Mouse (Mus musculus) spleen, postnatal 10 days (tissue): ENCODE measurements around the gene Ganab.
"Not testable (repeated sequence)": the region's sequence is repeated elsewhere in the genome, so short reads cannot be mapped to it uniquely, and the experiment has no call there.

Source experiments
- DNase-seq, 2 experiments: peaks; one replicate each; pipeline ENCODE4 v3.0.0; 2021 to 2022; ENCODE audit warnings: low spot score in 2 of 2

Gene Ganab

DNA sequence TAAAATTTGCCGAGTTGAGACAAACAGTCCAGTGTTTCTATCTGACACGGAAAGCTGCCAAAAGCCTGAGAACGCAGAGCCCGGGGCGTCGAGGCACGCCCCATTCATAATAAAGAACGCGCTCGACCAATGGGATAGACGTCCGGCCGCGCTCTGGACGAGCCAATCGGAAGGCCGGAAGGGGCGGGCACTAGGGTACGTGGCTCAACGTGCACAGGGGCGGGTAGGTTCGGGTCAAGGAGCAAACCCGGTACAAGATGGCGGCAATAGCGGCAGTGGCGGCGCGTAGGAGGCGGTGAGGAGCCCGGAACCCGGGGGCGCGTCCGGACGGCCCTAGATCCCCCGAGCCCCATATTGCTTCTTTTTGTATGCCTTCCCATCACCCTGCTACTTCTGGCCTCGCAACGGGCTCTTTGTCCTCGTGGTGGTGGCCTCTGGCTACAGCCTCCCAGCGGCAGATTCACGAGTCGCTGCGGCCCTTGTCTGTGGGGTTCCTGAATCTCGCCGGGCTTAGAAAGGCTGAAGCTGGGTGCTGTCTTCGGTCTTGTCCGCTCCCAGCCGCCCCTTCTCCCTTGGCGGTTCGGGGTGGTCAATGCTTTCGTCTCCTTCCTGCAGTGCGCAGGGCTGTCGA is at the start of gene Ganab:
Gene Ganab, plus strand, starts transcription at position 207 of the 631 bp plus-strand sequence.
- DNase-seq, result peak; percentile 89 to 98

DNA sequence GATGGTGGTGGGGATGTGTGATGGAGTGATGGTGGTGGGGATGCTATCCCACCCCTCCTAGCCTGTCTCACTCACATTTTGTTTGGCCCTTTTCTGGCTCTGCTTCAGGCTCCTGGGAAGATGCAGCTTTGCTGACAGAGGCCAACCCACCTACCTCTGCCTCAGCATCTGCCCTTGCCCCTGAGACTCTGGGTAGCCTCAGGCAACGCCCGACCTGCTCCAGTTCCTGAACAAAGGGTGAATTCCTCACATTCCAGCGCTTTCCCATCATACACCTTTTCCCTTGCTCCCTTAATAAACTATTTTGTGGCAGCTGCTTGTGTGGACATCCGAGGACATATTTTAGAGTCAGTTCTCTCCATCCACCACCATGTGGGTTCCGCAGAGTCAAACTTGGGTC is 49.5 kb upstream of the Ganab start:
- no peak for DNase-seq

DNA sequence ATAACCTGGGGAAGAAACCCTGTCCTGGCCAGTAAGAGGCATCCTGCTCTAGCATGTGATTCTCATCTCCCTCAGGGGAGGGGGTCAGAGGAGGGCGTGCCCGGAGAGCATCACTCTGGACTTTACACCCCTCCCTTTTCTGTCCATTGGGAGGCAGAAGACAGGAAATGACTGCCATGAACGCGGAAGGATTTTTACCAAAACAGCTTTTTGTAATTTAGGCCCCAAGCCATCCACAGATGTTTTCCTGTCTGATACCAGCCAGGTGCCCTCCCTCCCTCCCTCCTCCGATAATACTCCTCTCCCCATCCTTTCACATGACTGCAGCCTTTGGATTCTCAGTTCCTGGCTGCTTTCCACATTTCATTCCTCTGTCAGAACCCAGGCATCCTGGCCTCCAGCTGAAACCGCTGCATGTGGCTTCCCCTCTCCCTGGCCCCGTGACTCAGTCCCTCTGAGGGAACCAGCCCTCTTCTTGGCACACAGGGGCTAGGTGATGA is 47.4 kb upstream of the Ganab start, which contains the start of gene Lrrn4cl:
Gene Lrrn4cl, plus strand, starts transcription at position 367 of the 500 bp plus-strand sequence.
- no peak for DNase-seq

DNA sequence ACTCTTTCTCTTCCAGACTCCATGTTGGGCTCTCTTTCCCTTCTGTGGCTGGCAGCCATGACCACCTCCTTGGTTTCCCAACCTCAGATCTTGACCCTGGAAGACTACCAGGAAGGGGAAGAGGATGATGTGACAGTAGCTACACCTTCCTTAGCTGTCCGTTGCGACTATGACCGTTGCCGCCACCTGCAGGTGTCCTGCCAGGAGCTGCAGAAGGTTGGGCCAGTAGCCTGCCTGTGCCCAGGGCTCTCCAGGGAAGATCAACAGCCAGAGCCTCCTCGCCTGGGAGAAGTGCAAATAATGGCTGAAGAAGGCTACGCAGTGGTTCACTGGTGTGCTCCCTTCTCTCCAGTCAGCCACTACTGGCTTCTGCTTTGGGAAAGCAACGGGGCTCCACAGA is 46.2 kb upstream of the Ganab start:
- DNase-seq, result no peak

DNA sequence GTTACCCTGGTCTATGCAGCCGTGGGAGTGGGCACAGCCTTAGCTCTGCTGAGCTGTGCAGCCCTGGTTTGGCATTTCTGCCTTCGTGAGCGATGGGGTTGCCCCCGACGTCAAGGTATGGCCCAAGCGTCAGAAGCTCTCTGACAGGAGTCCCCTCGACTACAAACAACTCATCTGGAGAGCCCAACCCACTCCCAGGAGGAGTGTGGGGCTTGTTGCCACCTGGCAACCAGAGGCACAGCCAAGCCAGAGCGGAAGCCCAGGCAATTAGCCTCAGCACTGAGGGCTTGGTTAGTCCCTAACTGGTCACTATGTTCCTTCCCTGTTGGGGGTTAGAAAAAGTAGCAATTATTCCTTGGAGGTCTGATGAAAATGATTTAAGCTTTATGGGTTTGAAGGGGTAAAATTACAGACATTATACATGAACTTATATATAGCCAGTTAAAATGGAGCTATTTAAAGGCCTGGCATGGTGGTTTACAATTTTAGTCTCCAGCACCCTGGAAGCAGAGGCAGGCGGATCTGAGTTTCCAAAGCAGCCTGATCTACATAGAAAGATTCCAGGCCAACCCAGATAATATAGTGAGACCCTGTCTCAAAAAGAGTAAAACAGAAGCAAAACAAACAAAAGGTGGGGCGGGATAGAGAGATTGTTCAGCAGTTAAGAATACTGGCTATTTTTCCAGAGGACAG is 45.5 kb upstream of the Ganab start:
- DNase-seq, result no peak

DNA sequence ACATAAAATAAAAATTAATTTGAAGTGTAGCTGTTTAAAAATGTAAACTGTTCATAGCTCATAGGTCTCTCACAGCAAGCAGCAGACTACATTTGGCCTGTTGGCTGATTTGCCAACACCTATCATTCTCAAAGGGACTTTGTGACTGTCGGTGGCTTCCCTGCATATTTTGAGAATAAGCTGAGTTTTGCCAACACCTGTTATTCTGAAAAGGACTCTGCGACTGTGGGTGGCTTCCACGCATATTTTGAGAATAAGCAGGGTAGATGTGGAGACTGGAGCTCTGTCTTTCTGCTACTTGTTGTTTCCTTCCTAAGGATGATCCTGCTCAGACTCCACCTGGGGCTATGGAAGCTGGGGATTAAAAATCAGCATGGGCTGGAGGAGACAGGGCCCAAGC is 44.8 kb upstream of the Ganab start:
- DNase-seq, result no peak

DNA sequence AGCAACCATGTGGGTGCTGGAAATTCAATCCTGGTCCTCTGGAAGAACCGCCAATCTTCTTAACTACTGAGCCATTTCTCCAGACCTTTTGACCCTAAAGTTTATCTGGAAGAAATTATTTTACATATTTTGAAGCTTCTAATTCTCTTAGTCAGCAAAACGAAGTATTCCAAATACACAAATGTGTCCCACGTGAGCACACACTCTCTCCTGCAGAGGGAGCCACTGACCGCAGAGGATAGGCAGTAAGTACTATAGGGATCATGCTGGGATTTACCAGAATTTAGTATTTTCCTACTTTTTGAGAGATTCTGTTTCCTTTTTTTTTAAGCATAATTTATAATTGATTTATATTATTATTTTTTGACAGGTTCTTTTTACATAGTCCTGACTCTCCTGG is 40.2 kb upstream of the Ganab start:
- DNase-seq, result peak in 1 of 2 experiments; percentile 65

DNA sequence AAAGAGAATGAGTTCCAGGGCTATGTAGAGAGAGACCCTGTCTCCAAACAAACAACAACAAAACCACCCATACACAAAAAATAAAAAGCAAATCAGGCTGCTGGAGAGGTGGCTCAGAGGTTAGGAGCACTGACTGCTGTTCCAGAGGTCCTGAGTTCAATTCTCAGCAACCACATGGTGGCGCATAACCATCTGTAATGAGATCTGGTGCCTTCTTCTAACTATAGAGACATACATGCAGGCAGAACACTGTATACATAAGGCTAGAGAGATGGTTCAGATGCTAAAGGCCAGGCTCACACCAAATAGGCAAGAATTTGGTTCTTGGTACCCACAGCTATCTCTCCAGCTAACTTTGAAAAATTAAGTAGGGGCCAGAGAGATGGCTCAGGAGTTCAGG is 38.9 kb upstream of the Ganab start:
- DNase-seq, result peak in 1 of 2 experiments; percentile 63

DNA sequence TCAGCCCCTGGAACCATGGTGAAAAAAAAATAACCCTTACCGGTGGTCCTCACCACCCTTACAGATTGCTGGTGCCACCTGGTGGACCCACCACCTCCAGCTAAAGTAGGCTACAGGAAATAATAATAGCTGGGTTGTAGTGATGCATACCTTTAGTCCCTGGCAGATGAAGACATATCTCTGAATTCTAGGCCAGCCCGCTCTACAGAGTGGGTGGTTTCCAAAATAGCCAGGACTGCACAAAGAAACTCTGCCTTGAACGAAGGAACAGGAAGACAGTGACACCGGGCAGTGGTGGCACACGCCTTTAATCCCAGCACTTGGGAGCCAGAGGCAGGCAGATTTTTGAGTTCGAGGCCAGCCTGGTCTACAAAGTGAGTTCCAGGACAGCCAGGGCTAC is 33.6 kb upstream of the Ganab start:
- no peak for DNase-seq

DNA sequence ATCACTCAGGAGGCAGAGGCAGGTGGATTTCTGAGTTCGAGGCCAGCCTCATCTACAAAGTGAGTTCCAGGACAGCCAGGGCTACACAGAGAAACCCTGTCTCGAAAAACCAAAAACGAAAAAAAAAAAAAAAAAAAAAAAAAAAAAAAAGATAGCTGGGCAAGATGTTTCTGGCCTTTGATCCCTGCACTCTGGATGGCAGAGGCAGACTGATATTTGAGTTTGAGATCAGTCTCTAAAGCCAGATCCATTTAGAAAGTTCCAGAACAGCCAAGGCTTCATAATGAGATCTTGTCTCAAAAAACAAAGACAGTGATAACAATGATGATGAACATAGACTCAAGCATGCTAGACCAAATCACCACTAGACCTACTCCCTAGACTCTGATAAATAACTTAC is 27.5 kb upstream of the Ganab start:
- not testable (repeated sequence) for DNase-seq

DNA sequence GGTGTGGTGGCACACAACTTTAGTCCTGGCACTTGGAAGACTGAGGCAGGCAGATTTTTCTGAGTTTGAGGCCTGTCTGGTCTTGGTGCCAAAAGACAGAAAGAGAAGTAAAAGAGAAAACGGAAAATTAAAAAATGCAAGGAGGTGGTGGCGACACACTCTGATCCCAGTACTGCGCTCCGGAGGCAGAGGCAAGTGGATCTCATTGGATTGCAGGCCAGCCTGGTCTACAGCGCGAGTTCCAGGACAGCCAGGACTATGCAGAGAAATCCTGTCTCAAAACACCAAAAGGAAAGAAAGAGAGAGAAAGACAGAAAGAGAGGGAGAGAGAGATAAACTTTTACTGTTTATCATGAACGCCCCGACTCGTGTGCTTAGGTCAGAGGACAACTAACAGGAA is 27.0 kb upstream of the Ganab start:
- peak in 1 of 2 experiments; percentile 24 for DNase-seq

DNA sequence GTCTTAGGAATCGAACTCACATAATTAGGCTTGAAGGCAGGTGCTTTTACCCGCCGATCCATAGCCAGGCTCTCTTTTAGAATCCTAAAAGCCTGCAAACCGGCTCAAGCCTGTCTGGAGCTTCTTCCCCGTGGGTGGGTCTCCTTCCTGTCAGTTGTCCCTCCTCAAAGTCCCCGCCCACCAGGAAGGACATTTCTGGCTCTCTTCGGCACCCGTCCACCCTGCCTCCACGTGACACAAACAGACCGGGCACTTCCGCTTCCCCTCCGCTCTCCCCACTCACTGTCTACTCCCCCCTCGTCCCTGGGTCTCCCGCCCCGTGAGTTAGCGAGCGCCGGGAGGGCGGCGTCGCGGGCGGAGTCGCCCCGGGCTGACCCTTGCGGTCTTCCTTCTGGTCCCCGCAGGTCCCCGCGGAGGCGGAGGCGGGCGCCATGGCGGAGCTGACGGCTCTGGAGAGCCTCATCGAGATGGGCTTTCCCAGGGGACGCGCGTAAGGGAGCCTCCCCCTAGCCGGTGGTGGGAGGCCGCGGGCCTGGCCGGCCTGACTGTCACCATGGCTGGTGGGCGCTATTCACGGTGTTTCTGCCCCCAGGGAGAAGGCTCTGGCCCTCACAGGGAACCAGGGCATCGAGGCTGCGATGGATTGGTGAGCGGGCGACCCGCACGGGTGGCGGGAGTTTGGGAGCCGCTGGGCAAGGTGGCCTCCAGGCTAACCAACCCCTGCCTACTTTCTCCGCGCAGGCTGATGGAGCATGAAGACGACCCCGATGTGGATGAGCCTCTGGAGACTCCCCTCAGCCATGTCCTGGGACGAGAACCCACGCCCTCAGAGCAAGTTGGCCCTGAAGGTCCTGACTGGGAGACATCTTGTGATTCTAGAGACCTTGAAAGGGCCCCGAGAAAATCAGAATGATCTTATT is 26.3 kb upstream of the Ganab start, which contains the start of gene Ubxn1:
Gene Ubxn1, plus strand, starts transcription at position 230 of the 920 bp plus-strand sequence.
- peak; percentile 89 to 96 for DNase-seq

DNA sequence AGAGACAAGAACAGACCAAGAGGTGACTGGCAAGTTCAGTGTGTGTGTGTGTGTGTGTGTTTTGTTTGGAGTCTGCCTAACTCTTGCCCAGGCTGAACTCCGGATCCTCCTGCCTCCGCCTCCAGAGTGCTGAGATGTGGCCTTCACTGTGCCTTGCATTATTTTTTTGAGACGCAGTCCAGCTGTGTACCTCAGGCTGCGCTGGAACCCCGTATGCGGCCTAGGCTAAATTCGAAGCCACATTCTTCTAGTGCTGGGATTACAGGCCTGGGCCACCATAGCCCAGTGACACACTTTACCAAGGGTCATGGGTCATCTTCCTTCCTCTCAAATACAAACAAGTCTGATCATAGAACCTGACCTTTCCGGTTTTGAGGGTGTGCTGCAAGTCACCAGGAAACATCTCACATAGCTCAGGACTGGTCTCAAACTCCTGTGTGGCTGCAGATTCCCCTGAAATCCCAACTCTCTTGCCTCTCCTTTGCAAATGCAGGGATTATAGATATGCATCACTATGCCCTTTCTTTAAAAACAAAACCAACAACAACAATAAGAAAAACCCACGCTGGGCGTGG is 25.5 kb upstream of the Ganab start:
- no peak for DNase-seq

DNA sequence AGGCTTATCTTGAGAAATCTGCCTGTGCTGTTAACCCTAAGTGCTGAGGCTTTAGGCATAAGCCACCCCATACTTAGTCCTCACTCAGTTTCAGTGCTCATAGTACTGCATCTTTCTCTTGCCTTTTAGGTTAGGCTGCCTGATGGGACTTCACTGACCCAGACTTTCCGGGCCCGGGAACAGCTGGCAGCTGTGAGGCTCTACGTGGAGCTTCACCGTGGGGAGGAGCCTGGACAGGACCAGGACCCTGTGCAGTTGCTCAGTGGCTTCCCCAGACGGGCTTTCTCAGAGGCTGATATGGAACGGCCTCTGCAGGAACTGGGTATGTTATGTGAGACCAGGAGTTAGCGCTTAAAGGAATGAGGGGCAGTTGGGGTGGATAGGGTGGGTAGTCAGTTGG is 22.8 kb upstream of the Ganab start:
- DNase-seq, result no peak

DNA sequence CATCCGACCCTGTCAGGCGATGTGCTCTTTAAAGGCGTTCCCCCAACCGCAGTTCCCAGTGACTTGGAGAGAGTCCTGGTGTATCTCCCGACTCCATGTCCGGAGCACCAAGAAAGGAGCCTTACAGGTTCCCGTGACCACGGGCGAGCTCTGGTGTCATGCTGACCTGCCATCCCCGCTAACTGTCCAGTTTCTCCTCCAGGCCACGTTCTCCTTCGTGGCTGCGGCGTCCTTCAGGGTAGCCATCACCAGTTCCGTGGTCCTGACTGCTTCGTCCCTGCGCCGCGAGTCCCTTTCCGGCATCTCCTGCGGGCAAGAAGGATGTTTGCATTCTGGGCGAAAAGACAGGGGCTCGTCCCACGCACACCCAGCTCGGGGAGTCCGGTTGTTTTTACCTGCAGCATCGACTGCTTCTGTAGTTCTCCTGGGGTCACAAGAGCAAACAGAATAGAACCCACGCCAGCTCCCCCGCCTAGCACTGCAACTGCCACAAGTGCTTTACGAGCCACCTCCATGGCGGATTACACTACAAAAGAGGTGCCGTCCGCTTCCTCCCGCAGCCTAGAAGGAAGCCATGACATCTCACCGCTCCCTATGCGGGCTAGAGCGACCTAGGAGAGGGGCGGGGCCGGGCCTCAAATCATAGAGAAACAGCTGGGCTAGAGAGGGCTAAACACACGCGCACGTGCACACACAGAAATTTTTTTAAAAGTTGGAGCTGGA is 17.4 kb upstream of the Ganab start, which contains the start of gene Uqcc3:
Gene Uqcc3, minus strand, starts transcription at position 613 of the 723 bp plus-strand sequence.
- peak; percentile 87 to 94 for DNase-seq

DNA sequence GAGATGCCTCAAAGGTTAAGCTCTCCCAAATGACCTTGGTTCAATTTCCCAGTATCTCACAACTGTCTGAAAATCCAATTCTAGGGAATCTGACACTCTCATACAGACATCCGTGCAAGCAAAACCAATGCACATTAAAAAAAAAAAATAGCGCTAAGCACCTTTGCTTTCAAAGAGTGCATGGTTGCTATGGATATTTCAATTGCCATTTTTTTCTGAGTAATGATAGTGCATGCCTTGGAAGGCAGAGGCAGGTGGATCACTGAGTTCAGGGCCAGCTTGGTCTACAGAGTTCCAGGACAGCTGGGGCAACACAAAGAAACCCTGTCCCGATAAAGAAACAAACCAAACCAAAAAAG is 16.9 kb upstream of the Ganab start:
- no peak for DNase-seq

DNA sequence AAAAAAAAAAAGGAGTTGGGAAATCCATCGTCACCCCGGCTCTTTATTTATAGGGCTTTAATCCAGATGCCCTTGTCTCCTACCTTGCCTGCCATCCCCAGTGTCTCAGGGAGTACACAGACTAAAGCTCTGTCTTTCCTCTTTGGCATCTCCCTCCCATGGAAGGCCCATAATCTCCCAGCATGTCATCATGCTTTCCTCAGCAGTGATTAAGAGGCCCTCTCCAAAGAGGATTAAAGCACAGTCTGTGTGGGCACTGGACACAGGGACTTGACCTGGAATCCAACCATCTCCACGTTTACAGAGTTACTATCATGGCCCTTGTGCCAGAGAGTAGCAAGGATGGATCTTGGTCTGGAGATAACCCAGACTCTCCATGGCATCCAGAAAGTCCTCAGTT is 14.3 kb upstream of the Ganab start, which contains the start of the genes Lbhd1 and Gm49403:
Gene Lbhd1, plus strand, starts transcription at position 117 of the 400 bp plus-strand sequence.
Gene Gm49403, plus strand, starts transcription at position 315 of the 400 bp plus-strand sequence.
- DNase-seq, result no peak

DNA sequence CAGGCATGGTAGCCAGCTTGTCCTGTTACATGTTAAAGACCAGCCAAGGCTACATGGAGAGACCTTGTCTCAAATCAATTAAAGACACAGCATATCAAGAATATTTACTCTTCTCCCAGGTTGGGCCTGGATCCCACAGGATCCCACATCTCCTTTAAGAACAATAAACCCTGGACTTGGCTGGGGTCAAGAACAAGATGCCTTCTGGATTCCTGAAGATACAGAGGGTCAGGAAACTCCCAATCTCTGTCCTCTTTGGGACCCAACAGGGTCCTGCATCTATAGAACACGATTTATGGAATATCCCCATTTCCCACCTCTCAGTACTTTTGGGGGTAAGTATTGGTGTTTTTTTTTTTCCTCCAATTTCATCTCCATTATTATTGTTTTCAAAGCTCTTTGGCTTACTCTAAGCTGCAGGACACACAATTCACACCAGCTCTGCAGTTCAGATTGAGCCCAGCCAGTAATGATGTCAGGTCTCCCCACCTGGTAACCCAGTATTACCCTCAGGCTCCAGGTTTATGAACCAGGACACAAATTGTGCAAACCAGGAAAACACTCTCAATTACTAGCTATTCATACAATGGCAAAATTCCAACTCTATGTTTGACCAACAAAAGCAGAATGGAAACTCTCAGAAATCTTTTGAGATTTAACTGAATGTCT is 10.8 kb upstream of the Ganab start:
- DNase-seq, result no peak

DNA sequence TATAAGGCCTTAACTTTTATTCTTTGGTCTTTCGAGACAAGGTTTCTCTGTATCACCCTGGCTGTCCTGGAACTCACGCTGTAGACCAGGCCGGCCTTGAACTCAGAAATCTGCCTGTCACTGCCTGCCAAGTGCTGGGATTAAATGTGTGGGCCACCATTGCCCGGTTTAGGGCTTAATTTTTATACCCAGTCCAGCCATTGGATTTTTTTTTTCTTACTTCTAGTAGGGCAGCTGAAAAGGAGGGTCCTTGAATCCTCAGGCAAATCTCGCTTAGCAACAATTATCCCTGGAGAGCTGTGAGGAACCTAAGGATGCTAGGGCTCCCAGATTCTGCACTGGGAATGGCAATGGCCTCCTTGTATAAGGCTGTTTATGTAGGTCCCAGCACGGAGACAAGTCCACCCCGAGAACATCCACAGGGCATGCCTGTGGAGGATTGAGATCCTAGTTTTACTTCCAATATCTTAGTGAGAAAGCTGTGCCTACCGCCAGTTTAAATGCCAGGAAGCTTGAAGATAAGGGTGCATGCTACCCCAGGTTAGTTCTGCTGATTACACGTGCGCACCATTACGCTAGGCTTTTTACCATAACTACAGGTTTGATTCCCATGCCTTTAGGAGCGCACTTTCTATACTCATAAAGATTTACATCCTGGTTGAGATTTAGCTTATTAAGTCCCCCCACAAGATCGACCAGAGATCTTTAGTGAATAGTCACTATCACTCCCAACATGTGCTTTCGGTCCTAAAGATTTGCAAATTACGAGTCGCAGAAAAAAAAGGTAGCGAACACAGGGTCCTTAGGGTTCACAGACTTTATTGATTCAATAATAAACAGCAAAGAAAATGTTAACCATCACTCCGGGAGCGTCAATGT is 10.0 kb upstream of the Ganab start:
- DNase-seq, result no peak
